Mouse (Mus musculus): ENCODE measurements around the gene Akr1c18. TPM values are rescaled to one million over a fixed set of nuclear protein-coding genes. Genes with fewer than 3 reads are reported as not detected.

The Akr1c18 gene
- total and polyA plus RNA-seq, 3 experiments = not detected

DNA sequence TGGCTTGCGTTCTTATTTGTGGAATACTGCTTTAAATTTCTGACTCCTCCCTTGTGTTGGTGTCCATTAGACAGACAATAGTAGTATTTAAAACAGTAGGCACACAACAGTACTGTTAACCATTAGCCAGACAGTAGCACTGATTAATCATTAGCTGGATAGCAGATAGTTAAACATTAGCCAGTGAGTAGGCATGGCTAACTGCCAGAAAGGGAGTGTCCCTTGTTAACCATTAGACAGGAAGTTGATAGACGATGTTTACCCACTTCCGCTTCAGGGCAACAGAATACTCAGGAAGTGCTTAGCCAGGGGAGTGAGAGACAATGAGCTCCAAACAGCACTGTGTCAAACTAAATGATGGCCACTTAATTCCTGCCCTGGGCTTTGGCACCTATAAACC lies 40.5 kb upstream of the Akr1c18 start, which contains the start of gene Akr1c13 (continued):
- no peak for TF ChIP-seq SIN3A (IDR thresholded peaks at IDR 0.05; ENCODE audit: low read length)
- TF ChIP-seq ZC3H11A (IDR thresholded peaks at IDR 0.05; ENCODE audit: low read depth, low read length) = no peak
- TF ChIP-seq MXI1 (IDR thresholded peaks at IDR 0.05; ENCODE audit: low read depth, low read length) = no peak
- TF ChIP-seq ZMIZ1 (IDR thresholded peaks at IDR 0.05; ENCODE audit: low read depth, low read length) = no peak
- TF ChIP-seq BHLHE40 (IDR thresholded peaks at IDR 0.05; ENCODE audit: low read depth, low read length) = no peak
- TF ChIP-seq MYC (IDR thresholded peaks at IDR 0.05; ENCODE audit: low read depth, low read length) = no peak
- TF ChIP-seq IRF4 (IDR thresholded peaks at IDR 0.05; ENCODE audit: low read depth, low read length) = no peak
- TF ChIP-seq ELF1 (IDR thresholded peaks at IDR 0.05; ENCODE audit: low read depth, low read length) = peak; percentile 87
- no peak for TF ChIP-seq NELFE (IDR thresholded peaks at IDR 0.05; ENCODE audit: low read depth, low read length)
- TF ChIP-seq POLR2A (IDR thresholded peaks at IDR 0.05; ENCODE audit: low read depth, low read length) = peak; percentile 55
- TF ChIP-seq UBTF (IDR thresholded peaks at IDR 0.05; ENCODE audit: low read depth, low read length) = no peak

DNA sequence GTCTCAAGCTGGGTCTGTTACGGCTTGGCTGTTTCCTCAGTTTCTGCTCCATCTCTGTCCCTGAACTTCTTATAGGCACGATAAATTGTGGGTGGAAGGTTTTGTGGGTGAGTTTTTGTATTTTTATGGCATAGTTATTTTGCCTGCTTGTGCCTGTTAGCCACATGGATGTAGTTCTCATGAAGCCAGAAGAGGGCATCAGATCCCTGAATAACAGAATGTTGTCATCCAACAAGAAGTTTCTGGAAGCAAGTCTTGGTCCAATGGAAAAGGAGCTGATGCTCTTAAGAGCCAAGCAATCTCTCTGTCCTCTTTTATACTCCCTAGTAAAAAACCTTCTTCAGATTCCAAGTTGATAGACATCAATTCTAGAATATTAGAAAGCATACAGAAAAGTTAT lies 37.7 kb upstream of the Akr1c18 start:
- peaks cover 0 to 16% of the 10 kb centered on the region in 2 experiments; a peak in 2 of 4 replicates for H3K4me1 ChIP-seq (ENCODE audit: control insufficient read depth in 1 of 2, insufficient read depth in 2 of 2)
- no peak overlapping the region for H3K27ac ChIP-seq (ENCODE audit: insufficient read depth, low read depth)
- in situ Hi-C loops (cut with MboI; ENCODE audit: low pct_ligation_motif_present, low pct_unique_long_range_greater_than_20kb, low sequenced_read_pairs) = loop anchor here (5.0 kb wide), 1 partner anchor 56 kb away; no protein-coding TSS in a partner anchor
- no peak overlapping the region for H3K4me2 ChIP-seq (ENCODE audit: insufficient read depth, low read depth, poor library complexity, severe bottlenecking)
- no peaks in the 10 kb centered on the region for H3K27me3 ChIP-seq (replicated peaks)
- TF ChIP-seq RCOR1 (conservative IDR thresholded peaks at IDR 0.05; ENCODE audit: low read depth, low read length) (no peak), E2F4 (IDR thresholded peaks at IDR 0.05; ENCODE audit: insufficient replicate concordance, low read depth, low read length) (no peak), MYC (IDR thresholded peaks at IDR 0.05; ENCODE audit: low read depth, low read length) (no peak), ZMIZ1 (IDR thresholded peaks at IDR 0.05; ENCODE audit: low read depth, low read length) (no peak), MAZ (IDR thresholded peaks at IDR 0.05; ENCODE audit: low read depth, low read length) (no peak), BHLHE40 (IDR thresholded peaks at IDR 0.05; ENCODE audit: low read depth, low read length) (no peak), TCF12 (IDR thresholded peaks at IDR 0.05; ENCODE audit: low read depth, low read length) (no peak), TBP (conservative IDR thresholded peaks at IDR 0.05; ENCODE audit: low read depth, low read length) (no peak), PAX5 (IDR thresholded peaks at IDR 0.05; ENCODE audit: low read length) (no peak), IRF4 (IDR thresholded peaks at IDR 0.05; ENCODE audit: low read depth, low read length) (no peak), CHD2 (IDR thresholded peaks at IDR 0.05; ENCODE audit: low read length) (no peak), RAD21 (IDR thresholded peaks at IDR 0.05; ENCODE audit: low read depth, low read length) (peak; percentile 41), POLR2A (IDR thresholded peaks at IDR 0.05; ENCODE audit: low read depth, low read length) (no peak), MAFK (IDR thresholded peaks at IDR 0.05; ENCODE audit: insufficient replicate concordance, low read length) (no peak), CTCF (conservative IDR thresholded peaks at IDR 0.05 in 1 of 2, IDR thresholded peaks at IDR 0.05 in 1 of 2; ENCODE audit: low read depth in 2 of 2, low read length in 2 of 2) (peak in 1 of 2 experiments; percentile 55; a peak in 2 of 4 replicates), SMC3 (IDR thresholded peaks at IDR 0.05; ENCODE audit: low read depth, low read length) (peak; percentile 46), UBTF (IDR thresholded peaks at IDR 0.05; ENCODE audit: low read depth, low read length) (no peak)
- H3K4me3 ChIP-seq (replicated peaks in 1 of 3; ENCODE audit: low read depth in 2 of 3, low read length in 2 of 3, poor library complexity in 1 of 3) = no peak overlapping the region
- H3K36me3 ChIP-seq (replicated peaks in 1 of 2; ENCODE audit: control insufficient read depth in 1 of 2, insufficient read depth in 1 of 2, low read length in 1 of 2) = no peaks in the 10 kb centered on the region
- no peaks in the 10 kb centered on the region for H3K9me3 ChIP-seq (replicated peaks; ENCODE audit: low read length)
- peak; percentile 14 for DNase-seq (ENCODE audit: extremely low read depth)
- dilution Hi-C loops (cut with MboI; ENCODE audit: extremely low pct_ligation_motif_present, extremely low pct_unique_long_range_greater_than_20kb, low sequenced_read_pairs) = no loop called here
- H3K9ac ChIP-seq (ENCODE audit: insufficient read depth, low read depth) = no peak overlapping the region
- peaks cover 3% of the 10 kb centered on the region; the same call in 1 of the 2 replicates for H3K79me2 ChIP-seq (replicated peaks; ENCODE audit: control insufficient read depth, extremely low read depth, insufficient read depth, poor library complexity, severe bottlenecking)
